Comparison of ENCODE assay signal across 8 mouse cellular contexts in the genomic region with DNA sequence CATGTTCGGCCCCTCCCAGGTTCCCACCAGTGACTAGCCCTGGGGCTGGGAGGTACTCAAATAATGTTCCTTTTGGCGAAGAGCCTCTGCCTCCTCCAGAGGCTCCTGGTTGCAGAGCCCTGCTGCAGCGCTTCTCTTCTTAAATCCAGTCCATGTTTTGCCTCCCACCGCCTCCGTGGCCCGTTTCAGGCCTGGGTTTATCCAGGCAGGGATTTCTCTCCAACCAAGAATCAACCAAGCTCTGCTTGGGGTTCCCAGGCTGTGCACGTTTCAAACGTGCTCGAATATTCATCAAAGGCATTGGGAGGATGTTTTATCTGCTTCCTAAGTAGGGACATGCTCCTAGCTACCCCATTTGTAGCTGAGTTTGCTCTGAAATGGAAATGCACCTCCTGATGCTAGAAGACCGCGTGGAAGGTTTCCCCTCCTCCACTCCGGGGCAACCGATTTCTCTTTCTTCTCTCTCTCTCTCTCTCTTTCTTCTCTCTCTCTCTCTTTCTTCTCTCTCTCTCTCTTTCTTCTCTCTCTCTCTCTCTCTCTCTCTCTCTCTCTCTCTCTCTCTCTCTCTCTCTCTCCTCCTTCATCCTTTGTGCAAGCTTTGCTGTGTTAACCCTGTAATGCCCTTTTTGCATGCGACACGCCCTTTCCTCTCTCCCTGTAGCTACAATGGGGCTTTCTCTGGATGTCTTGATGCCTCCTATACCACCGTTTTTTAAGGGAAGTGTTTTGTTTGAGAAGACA. TPM values are rescaled to one million over a fixed set of nuclear protein-coding genes. Genes with fewer than 3 reads are reported as not detected.
DNase-seq lines count a peak whose midpoint lies in the region; ATAC-seq and TF ChIP-seq lines count a peak whose summit lies in the region.

No protein-coding gene starts in this region.

- H3K9me3 ChIP-seq in MEL (replicated peaks; ENCODE audit: insufficient read depth, low read length): no peaks in the 10 kb centered on the region
- no peaks in the 10 kb centered on the region for H3K9me3 ChIP-seq in hindbrain, embryonic 11.5 days (ENCODE audit: control insufficient read depth, low read length)

- no peak for TF ChIP-seq CTCF in MEL (IDR thresholded peaks at IDR 0.05 in 2 of 3, conservative IDR thresholded peaks at IDR 0.05 in 1 of 3; ENCODE audit: control insufficient read depth in 1 of 3, insufficient read depth in 1 of 3, low read depth in 2 of 3, low read length in 3 of 3, poor library complexity in 1 of 3, severe bottlenecking in 1 of 3)
- no peak for TF ChIP-seq CTCF in cerebellum, adult 2 months (IDR thresholded peaks at IDR 0.05; ENCODE audit: borderline replicate concordance, insufficient read depth, low read depth, low read length)

- TF ChIP-seq RAD21 in MEL (IDR thresholded peaks at IDR 0.05; ENCODE audit: low read depth, low read length): no peak

- no peaks in the 10 kb centered on the region for H3K79me2 ChIP-seq in MEL (ENCODE audit: control insufficient read depth, insufficient read depth, low read length, poor library complexity)

- peak overlapping the region; percentile 40 for H3K4me2 ChIP-seq in hindbrain, embryonic 11.5 days (replicated peaks; ENCODE audit: low read depth, low read length)

- 2% methylated on average over 16 of the region's 16 CpGs for WGBS in cerebellum, adult 2 months
- WGBS in hindbrain, embryonic 11.5 days: 0% methylated on average over 16 of the region's 16 CpGs

- ATAC-seq in hindbrain, embryonic 11.5 days (ENCODE audit: low FRiP score): peak; percentile 97

- TF ChIP-seq POLR2A in MEL (IDR thresholded peaks at IDR 0.05; ENCODE audit: control insufficient read depth in 1 of 2, insufficient read depth in 1 of 2, low read depth in 1 of 2, low read length in 2 of 2, poor library complexity in 1 of 2): peak in 1 of 2 experiments; percentile 67; a peak in 2 of 4 replicates
- TF ChIP-seq POLR2A in cerebellum, adult 2 months (IDR thresholded peaks at IDR 0.05; ENCODE audit: borderline replicate concordance, insufficient read depth, low read length): peak; percentile 71; the same call in 1 of the 2 replicates

- peak overlapping the region; percentile 47 for H3K9ac ChIP-seq in MEL (ENCODE audit: control insufficient read depth, low read depth, low read length, poor library complexity, severe bottlenecking)
- peak overlapping the region; percentile 55 for H3K9ac ChIP-seq in hindbrain, embryonic 11.5 days (ENCODE audit: low read depth, low read length)

- H3K27me3 ChIP-seq in MEL (ENCODE audit: control insufficient read depth in 1 of 2, insufficient read depth in 2 of 2, low read length in 2 of 2): no peaks in the 10 kb centered on the region
- H3K27me3 ChIP-seq in cerebellum, adult 2 months (ENCODE audit: control insufficient read depth, insufficient read depth, low read length): no peaks in the 10 kb centered on the region
- no peaks in the 10 kb centered on the region for H3K27me3 ChIP-seq in hindbrain, embryonic 11.5 days (ENCODE audit: control insufficient read depth, insufficient read depth, low read length)

- H3K4me1 ChIP-seq in MEL (ENCODE audit: control insufficient read depth in 1 of 2, insufficient read depth in 2 of 2, low read length in 2 of 2): peaks cover 0 to 3% of the 10 kb centered on the region in 2 experiments; a peak in 1 of 4 replicates
- H3K4me1 ChIP-seq in cerebellum, adult 2 months (ENCODE audit: control insufficient read depth, insufficient read depth, low read length): no peaks in the 10 kb centered on the region
- no peaks in the 10 kb centered on the region for H3K4me1 ChIP-seq in hindbrain, embryonic 11.5 days (replicated peaks; ENCODE audit: control insufficient read depth, insufficient read depth, low read length)

- peak; percentile 95 for DNase-seq in MEL (ENCODE audit: low read depth, low spot score)
- DNase-seq in cerebellum, adult 2 months: peak; percentile 85 to 88
- DNase-seq in frontal cortex, adult 2 months (ENCODE audit: extremely low spot score in 1 of 2, low spot score in 1 of 2): peak; percentile 61 to 94
- DNase-seq in hindbrain, embryonic 11.5 days (ENCODE audit: low spot score): peak; percentile 98
- peak; percentile 91 to 92 for DNase-seq in layer of hippocampus, postnatal 10 days (ENCODE audit: low spot score in 2 of 2)
- DNase-seq in lung, postnatal 10 days: peak; percentile 92
- peak; percentile 74 for DNase-seq in ovary, postnatal 36 days (ENCODE audit: low spot score)
- DNase-seq in thymus, postnatal 25 days: peak; percentile 87

- H3K27ac ChIP-seq in MEL (ENCODE audit: control insufficient read depth, low read depth, low read length): no peak overlapping the region; the same call in 1 of the 2 replicates
- H3K27ac ChIP-seq in cerebellum, adult 2 months (ENCODE audit: insufficient read depth, low read length): peak overlapping the region; percentile 49; the same call in 1 of the 2 replicates
- peak overlapping the region; percentile 95 for H3K27ac ChIP-seq in hindbrain, embryonic 11.5 days (ENCODE audit: low read depth, low read length)

- peak overlapping the region; percentile 53 to 79 for H3K4me3 ChIP-seq in MEL (ENCODE audit: control insufficient read depth in 1 of 2, insufficient read depth in 1 of 2, low read depth in 2 of 2, low read length in 2 of 2)
- H3K4me3 ChIP-seq in cerebellum, adult 2 months (replicated peaks; ENCODE audit: insufficient read depth, low read depth, low read length): peak overlapping the region; percentile 92
- peak overlapping the region; percentile 36 for H3K4me3 ChIP-seq in hindbrain, embryonic 11.5 days (ENCODE audit: low read depth, low read length)

- no peak for TF ChIP-seq EP300 in MEL (IDR thresholded peaks at IDR 0.05; ENCODE audit: low read depth in 1 of 2, low read length in 2 of 2)

- H3K36me3 ChIP-seq in MEL (ENCODE audit: control insufficient read depth in 1 of 2, insufficient read depth in 2 of 2, low read length in 2 of 2): peaks cover 0 to 2% of the 10 kb centered on the region in 2 experiments; a peak in 2 of 4 replicates
- no peaks in the 10 kb centered on the region for H3K36me3 ChIP-seq in hindbrain, embryonic 11.5 days (ENCODE audit: control insufficient read depth, insufficient read depth, low read length)

TF ChIP-seq in MEL, 35 proteins besides CTCF, POLR2A, EP300 and RAD21 (continues in another document):
- TF ChIP-seq POLR2AphosphoS2 (IDR thresholded peaks at IDR 0.05; ENCODE audit: low read length) (no peak), POLR2AphosphoS5 (IDR thresholded peaks at IDR 0.05; ENCODE audit: borderline replicate concordance, low read depth, low read length) (no peak), BHLHE40 (IDR thresholded peaks at IDR 0.05; ENCODE audit: borderline replicate concordance, low read depth, low read length) (peak; percentile 96), ETS1 (IDR thresholded peaks at IDR 0.05; ENCODE audit: low read depth, low read length) (peak; percentile 40; the same call in 1 of the 2 replicates), HCFC1 (IDR thresholded peaks at IDR 0.05; ENCODE audit: low read depth, low read length) (peak; percentile 78), CHD2 (IDR thresholded peaks at IDR 0.05; ENCODE audit: low read length) (no peak), E2F4 (IDR thresholded peaks at IDR 0.05; ENCODE audit: borderline replicate concordance, low read depth, low read length) (no peak), NELFE (IDR thresholded peaks at IDR 0.05; ENCODE audit: low read depth, low read length) (peak; percentile 43; the same call in 1 of the 2 replicates), USF2 (IDR thresholded peaks at IDR 0.05; ENCODE audit: borderline replicate concordance in 1 of 2, insufficient read depth in 1 of 2, low read depth in 1 of 2, low read length in 2 of 2) (no peak), UBTF (IDR thresholded peaks at IDR 0.05; ENCODE audit: borderline replicate concordance, insufficient read depth, low read depth, low read length) (no peak), CHD1 (IDR thresholded peaks at IDR 0.05; ENCODE audit: low read depth, low read length) (no peak), ZNF384 (IDR thresholded peaks at IDR 0.05; ENCODE audit: low read depth, low read length) (no peak), GATA1 (IDR thresholded peaks at IDR 0.05; ENCODE audit: low read depth, low read length) (peak; percentile 41; the same call in 1 of the 2 replicates), ZC3H11A (IDR thresholded peaks at IDR 0.05; ENCODE audit: low read depth, low read length) (no peak), MEF2A (IDR thresholded peaks at IDR 0.05; ENCODE audit: extremely low read depth, insufficient replicate concordance, low read depth, low read length, poor library complexity, severe bottlenecking) (no peak), ZMIZ1 (IDR thresholded peaks at IDR 0.05; ENCODE audit: low read depth, low read length) (no peak), NRF1 (IDR thresholded peaks at IDR 0.05; ENCODE audit: insufficient read depth, low read depth, low read length, poor library complexity, severe bottlenecking) (no peak), SMC3 (IDR thresholded peaks at IDR 0.05; ENCODE audit: low read depth, low read length) (no peak), MAX (IDR thresholded peaks at IDR 0.05; ENCODE audit: low read length) (peak; percentile 55; the same call in 1 of the 2 replicates), USF1 (IDR thresholded peaks at IDR 0.05; ENCODE audit: low read depth, low read length) (no peak), MAZ (IDR thresholded peaks at IDR 0.05; ENCODE audit: low read depth, low read length) (no peak), JUND (IDR thresholded peaks at IDR 0.05; ENCODE audit: low read depth, low read length) (peak; percentile 91), ZKSCAN1 (IDR thresholded peaks at IDR 0.05; ENCODE audit: low read depth, low read length) (no peak), SIN3A (IDR thresholded peaks at IDR 0.05; ENCODE audit: low read length) (peak; percentile 96), MYB (IDR thresholded peaks at IDR 0.05; ENCODE audit: low read depth, low read length) (no peak), TCF12 (IDR thresholded peaks at IDR 0.05; ENCODE audit: low read depth, low read length) (peak; percentile 52; the same call in 1 of the 2 replicates), KAT2A (conservative IDR thresholded peaks at IDR 0.05; ENCODE audit: low read depth, low read length) (no peak), MYC (IDR thresholded peaks at IDR 0.05; ENCODE audit: low read depth, low read length) (peak; percentile 82), RCOR1 (IDR thresholded peaks at IDR 0.05; ENCODE audit: low read depth, low read length) (peak; percentile 35; the same call in 1 of the 2 replicates)

RNA-seq across cellular contexts. Expression of a gene that starts 40.2 kb away (rescaled TPM):
- total RNA-seq in MEL (2012; rRNA removed): not detected in 2 replicates
- polyA plus RNA-seq in MEL (2012; ENCODE audit: insufficient read depth in 1 of 2, insufficient read length in 2 of 2, low read depth in 1 of 2, low replicate concordance in 2 of 2, missing spikeins in 1 of 2): not detected
- not detected in 2 replicates for polyA plus RNA-seq in cerebellum, adult 2 months (2012; rRNA removed)
- polyA plus RNA-seq in frontal cortex, adult 2 months (2012; rRNA removed): not detected in 2 replicates
- polyA plus RNA-seq in hindbrain, embryonic 11.5 days (2014; fragmentation: Nextera tagmentation; extraction: Ambion mirVana): not detected in 2 replicates
- not detected for total RNA-seq in layer of hippocampus, postnatal 10 days (2021)

Comparison
In these comparisons a context has a peak if more than half of its experiments do, and no peak if none do; other contexts are left out.
1. H3K4me3 ChIP-seq: peak in every context shown above with its lines; median percentile 92 in cerebellum, adult 2 months; 66 in MEL; 36 in hindbrain, embryonic 11.5 days.